Mouse (Mus musculus) olfactory bulb, adult 2 months (tissue): ENCODE results near the gene Dpf3.

ENCODE experiments used
- CTCF ChIP-seq: fragments of 200-500 bp; IDR thresholded peaks from 2 replicates; pipeline ENCODE4 v1.5.1; 2012; ENCODE audit warnings: low read depth, mild to moderate bottlenecking, low read length, moderate library complexity; ENCODE audit not compliant: insufficient read depth
- POLR2A ChIP-seq: fragments of 200-500 bp; IDR thresholded peaks from 2 replicates; pipeline ENCODE4 v1.6.1; 2012; ENCODE audit warnings: mild to moderate bottlenecking, low read depth, low read length, moderate library complexity; ENCODE audit not compliant: insufficient read depth

DNA sequence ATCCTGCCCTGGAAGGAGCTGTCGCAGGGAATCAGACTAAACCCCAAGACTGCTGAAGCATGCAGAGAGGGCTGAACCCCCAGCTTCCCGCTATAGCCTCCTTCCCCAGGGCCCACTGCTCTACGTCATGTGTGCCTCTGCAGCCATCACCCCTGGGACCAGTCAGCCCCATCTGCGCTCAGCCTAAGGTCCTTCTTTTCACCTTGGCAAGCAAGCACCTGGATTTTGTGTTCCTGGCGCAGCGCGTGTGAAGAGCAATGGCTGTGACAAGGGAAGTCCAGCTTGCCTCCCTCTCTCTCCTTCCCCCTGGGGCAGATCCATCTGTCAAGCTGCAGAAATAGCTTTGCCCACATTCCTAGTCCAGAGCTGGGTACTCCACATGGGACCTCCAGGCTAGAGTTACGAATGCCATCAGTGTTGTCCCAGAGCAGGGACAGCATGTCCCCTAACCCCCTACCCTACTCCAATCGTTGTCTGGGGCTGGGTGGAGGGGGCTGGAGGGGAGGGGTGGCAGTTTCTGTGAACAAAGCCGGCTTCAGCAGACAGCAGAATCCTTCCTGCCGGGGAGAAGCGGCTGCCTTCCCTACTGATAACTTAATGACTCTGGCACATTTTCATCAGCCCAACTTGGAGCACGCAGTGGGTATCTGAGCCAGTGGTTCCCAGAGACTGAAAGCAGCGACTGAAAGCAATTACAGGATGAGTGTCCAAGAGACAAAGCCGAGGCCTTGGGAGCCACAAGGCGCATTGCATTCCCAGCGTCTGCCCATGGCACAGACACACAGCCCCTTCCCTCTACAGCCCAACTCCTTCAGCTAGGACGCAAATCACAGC is 185.0 kb downstream of the Dpf3 start:
- TF ChIP-seq POLR2A, result no peak
- TF ChIP-seq CTCF, result no peak
